Mouse (Mus musculus): ENCODE measurements around the gene Oip5. TPM values are rescaled to one million over a fixed set of nuclear protein-coding genes. Genes with fewer than 3 reads are reported as not detected.
"Not testable (repeated sequence)": the region's sequence is repeated elsewhere in the genome, so short reads cannot be mapped to it uniquely, and the experiment has no call there.

The Oip5 gene
- polyA plus RNA-seq, 1 experiment from 2014 or later, result 25.8 TPM

GRCm38 (mm10) chr2:119617841-119618198, 449 bp downstream of the Oip5 start:
- peaks cover 6% of the 10 kb centered on the region; the same call in 1 of the 2 replicates for H3K36me3 ChIP-seq (ENCODE audit: control insufficient read depth, insufficient read depth, low read length)
- H3K4me2 ChIP-seq (ENCODE audit: low read length), result peak overlapping the region; percentile 77
- no peak for DNase-seq (ENCODE audit: low spot score)
- H3K4me3 ChIP-seq (ENCODE audit: low read depth, low read length), result peak overlapping the region; percentile 88
- ATAC-seq (replicated peaks; ENCODE audit: low FRiP score, low TSS enrichment, low read depth), result no peak; the same call in 1 of the 2 replicates
- peak overlapping the region; percentile 63 for H3K9ac ChIP-seq (ENCODE audit: low read length)
- H3K27me3 ChIP-seq (replicated peaks; ENCODE audit: control insufficient read depth, insufficient read depth, low read length), result no peaks in the 10 kb centered on the region
- under 1% methylated on average over 13 of the region's 13 CpGs for WGBS
- peak overlapping the region; percentile 68 for H3K27ac ChIP-seq (ENCODE audit: low read depth)
- H3K9me3 ChIP-seq (ENCODE audit: control insufficient read depth, low read length), result no peaks in the 10 kb centered on the region
- peaks cover 20% of the 10 kb centered on the region; the same call in 1 of the 2 replicates for H3K4me1 ChIP-seq (replicated peaks; ENCODE audit: control insufficient read depth, insufficient read depth, low read length)

GRCm38 (mm10) chr2:119607023-119607422, 11.2 kb downstream of the Oip5 start:
- WGBS, result 88% methylated on average over 4 of the region's 4 CpGs
- Histone ChIP-seq H3K4me3 (ENCODE audit: low read depth, low read length) (no peak overlapping the region), H3K27me3 (replicated peaks; ENCODE audit: control insufficient read depth, insufficient read depth, low read length) (no peaks in the 10 kb centered on the region), H3K27ac (ENCODE audit: low read depth) (no peak overlapping the region), H3K9me3 (ENCODE audit: control insufficient read depth, low read length) (no peaks in the 10 kb centered on the region), H3K4me2 (ENCODE audit: low read length) (no peak overlapping the region), H3K36me3 (ENCODE audit: control insufficient read depth, insufficient read depth, low read length) (peaks cover 90% of the 10 kb centered on the region), H3K9ac (ENCODE audit: low read length) (no peak overlapping the region), H3K4me1 (replicated peaks; ENCODE audit: control insufficient read depth, insufficient read depth, low read length) (no peaks in the 10 kb centered on the region)
- ATAC-seq (replicated peaks; ENCODE audit: low FRiP score, low TSS enrichment, low read depth) (no peak), DNase-seq (ENCODE audit: low spot score) (no peak)

- H3K9ac ChIP-seq (ENCODE audit: low read length), result no peak overlapping the region
- no peaks in the 10 kb centered on the region for H3K4me1 ChIP-seq (replicated peaks; ENCODE audit: control insufficient read depth, insufficient read depth, low read length)
- no peak overlapping the region for H3K4me3 ChIP-seq (ENCODE audit: low read depth, low read length)
- H3K9me3 ChIP-seq (ENCODE audit: control insufficient read depth, low read length), result no peaks in the 10 kb centered on the region
- H3K27me3 ChIP-seq (replicated peaks; ENCODE audit: control insufficient read depth, insufficient read depth, low read length), result no peaks in the 10 kb centered on the region
- DNase-seq (ENCODE audit: low spot score) (no peak), ATAC-seq (replicated peaks; ENCODE audit: low FRiP score, low TSS enrichment, low read depth) (no peak)
- 85% methylated on average over 6 of the region's 6 CpGs for WGBS
- peaks cover 97% of the 10 kb centered on the region for H3K36me3 ChIP-seq (ENCODE audit: control insufficient read depth, insufficient read depth, low read length)
- H3K4me2 ChIP-seq (ENCODE audit: low read length), result no peak overlapping the region
- H3K27ac ChIP-seq (ENCODE audit: low read depth), result no peak overlapping the region
These were observed 12.8 kb downstream of the Oip5 start for GRCm38 (mm10) chr2:119605361-119605973.

DNA sequence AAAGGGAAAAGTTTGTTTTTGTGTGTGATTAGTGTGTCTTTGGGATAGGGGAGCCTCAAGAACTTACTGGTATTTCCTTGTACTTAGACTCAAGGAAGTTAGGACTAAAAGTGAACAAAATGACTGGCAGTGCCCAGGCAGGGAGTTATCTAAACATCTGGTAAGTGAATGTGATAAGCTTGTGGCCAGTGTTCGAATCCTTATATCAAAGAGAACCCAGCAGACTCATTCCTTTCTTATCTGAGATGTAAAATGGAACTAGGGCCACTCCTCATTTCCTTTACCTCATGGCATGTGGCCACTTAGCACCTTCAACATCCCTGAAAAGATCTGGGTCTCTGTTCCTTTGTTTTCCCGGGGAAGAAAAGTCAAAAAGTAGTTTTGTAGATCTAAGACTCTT, 14.4 kb downstream of the Oip5 start:
- H3K27me3 ChIP-seq (replicated peaks; ENCODE audit: control insufficient read depth, insufficient read depth, low read length), result no peaks in the 10 kb centered on the region
- H3K27ac ChIP-seq (ENCODE audit: low read depth), result no peak overlapping the region
- no peak for ATAC-seq (replicated peaks; ENCODE audit: low FRiP score, low TSS enrichment, low read depth)
- DNase-seq (ENCODE audit: low spot score), result no peak
- H3K9ac ChIP-seq (ENCODE audit: low read length), result no peak overlapping the region
- 72% methylated on average over 2 of the region's 2 CpGs for WGBS
- H3K9me3 ChIP-seq (ENCODE audit: control insufficient read depth, low read length), result no peaks in the 10 kb centered on the region
- H3K36me3 ChIP-seq (ENCODE audit: control insufficient read depth, insufficient read depth, low read length), result peaks cover 97% of the 10 kb centered on the region
- H3K4me1 ChIP-seq (replicated peaks; ENCODE audit: control insufficient read depth, insufficient read depth, low read length), result no peaks in the 10 kb centered on the region
- no peak overlapping the region for H3K4me3 ChIP-seq (ENCODE audit: low read depth, low read length)
- H3K4me2 ChIP-seq (ENCODE audit: low read length), result no peak overlapping the region

DNA sequence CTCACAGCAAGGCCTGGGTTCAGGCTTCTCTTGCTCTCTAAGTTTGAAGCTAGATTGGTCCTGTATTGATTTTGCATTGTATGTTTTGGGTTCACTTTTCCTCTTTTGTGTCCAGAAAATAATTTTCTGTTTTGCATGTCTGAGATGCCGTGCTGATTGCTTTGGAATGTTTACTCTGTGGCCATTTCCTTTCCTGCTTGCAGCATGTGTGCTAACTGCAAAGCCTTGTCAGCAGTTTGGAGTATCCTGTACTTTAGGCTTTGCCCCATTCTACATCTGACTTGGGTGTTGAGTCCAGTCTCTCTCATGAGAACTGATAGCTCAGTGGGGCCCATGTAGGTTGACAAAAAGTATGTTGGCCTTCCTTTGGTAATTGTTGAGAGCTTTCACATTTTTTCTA, 15.8 kb downstream of the Oip5 start:
- Histone ChIP-seq H3K9me3 (ENCODE audit: control insufficient read depth, low read length) (no peaks in the 10 kb centered on the region), H3K4me3 (ENCODE audit: low read depth, low read length) (no peak overlapping the region), H3K36me3 (ENCODE audit: control insufficient read depth, insufficient read depth, low read length) (peaks cover 96% of the 10 kb centered on the region), H3K27ac (ENCODE audit: low read depth) (no peak overlapping the region), H3K4me2 (ENCODE audit: low read length) (no peak overlapping the region), H3K9ac (ENCODE audit: low read length) (no peak overlapping the region), H3K4me1 (replicated peaks; ENCODE audit: control insufficient read depth, insufficient read depth, low read length) (no peaks in the 10 kb centered on the region), H3K27me3 (replicated peaks; ENCODE audit: control insufficient read depth, insufficient read depth, low read length) (no peaks in the 10 kb centered on the region)
- WGBS, result 39% methylated on average over 1 of the region's 1 CpGs
- no peak for DNase-seq (ENCODE audit: low spot score)
- no peak for ATAC-seq (replicated peaks; ENCODE audit: low FRiP score, low TSS enrichment, low read depth)

GRCm38 (mm10) chr2:119601575-119601974, 16.7 kb downstream of the Oip5 start:
- not testable (repeated sequence) for DNase-seq (ENCODE audit: low spot score); H3K9me3 ChIP-seq (ENCODE audit: control insufficient read depth, low read length); H3K27me3 ChIP-seq (replicated peaks; ENCODE audit: control insufficient read depth, insufficient read depth, low read length); H3K27ac ChIP-seq (ENCODE audit: low read depth); H3K9ac ChIP-seq (ENCODE audit: low read length); H3K4me2 ChIP-seq (ENCODE audit: low read length); ATAC-seq (replicated peaks; ENCODE audit: low FRiP score, low TSS enrichment, low read depth); H3K4me1 ChIP-seq (replicated peaks; ENCODE audit: control insufficient read depth, insufficient read depth, low read length); H3K4me3 ChIP-seq (ENCODE audit: low read depth, low read length)
- H3K36me3 ChIP-seq (ENCODE audit: control insufficient read depth, insufficient read depth, low read length), result peaks cover 96% of the 10 kb centered on the region
- WGBS, result 83% methylated on average over 3 of the region's 3 CpGs

- H3K4me2 ChIP-seq (ENCODE audit: low read length), result no peak overlapping the region
- H3K4me3 ChIP-seq (ENCODE audit: low read depth, low read length), result no peak overlapping the region
- no peaks in the 10 kb centered on the region for H3K9me3 ChIP-seq (ENCODE audit: control insufficient read depth, low read length)
- H3K27me3 ChIP-seq (replicated peaks; ENCODE audit: control insufficient read depth, insufficient read depth, low read length), result no peaks in the 10 kb centered on the region
- H3K9ac ChIP-seq (ENCODE audit: low read length), result no peak overlapping the region
- peaks cover 95% of the 10 kb centered on the region for H3K36me3 ChIP-seq (ENCODE audit: control insufficient read depth, insufficient read depth, low read length)
- DNase-seq (ENCODE audit: low spot score), result no peak
- H3K4me1 ChIP-seq (replicated peaks; ENCODE audit: control insufficient read depth, insufficient read depth, low read length), result no peaks in the 10 kb centered on the region
- WGBS, result 80% methylated on average over 4 of the region's 4 CpGs
- no peak overlapping the region for H3K27ac ChIP-seq (ENCODE audit: low read depth)
- no peak for ATAC-seq (replicated peaks; ENCODE audit: low FRiP score, low TSS enrichment, low read depth)
These were observed 17.2 kb downstream of the Oip5 start for GRCm38 (mm10) chr2:119601027-119601426.

- H3K4me3 ChIP-seq (ENCODE audit: low read depth, low read length), result no peak overlapping the region
- H3K27ac ChIP-seq (ENCODE audit: low read depth), result no peak overlapping the region
- no peaks in the 10 kb centered on the region for H3K27me3 ChIP-seq (replicated peaks; ENCODE audit: control insufficient read depth, insufficient read depth, low read length)
- ATAC-seq (replicated peaks; ENCODE audit: low FRiP score, low TSS enrichment, low read depth) (no peak), DNase-seq (ENCODE audit: low spot score) (no peak)
- no peak overlapping the region for H3K9ac ChIP-seq (ENCODE audit: low read length)
- H3K9me3 ChIP-seq (ENCODE audit: control insufficient read depth, low read length), result no peaks in the 10 kb centered on the region
- 89% methylated on average over 8 of the region's 8 CpGs for WGBS
- no peak overlapping the region for H3K4me2 ChIP-seq (ENCODE audit: low read length)
- peaks cover 9% of the 10 kb centered on the region for H3K4me1 ChIP-seq (replicated peaks; ENCODE audit: control insufficient read depth, insufficient read depth, low read length)
- H3K36me3 ChIP-seq (ENCODE audit: control insufficient read depth, insufficient read depth, low read length), result peaks cover 55% of the 10 kb centered on the region
These were observed 21.4 kb downstream of the Oip5 start for GRCm38 (mm10) chr2:119596781-119597330.

- Histone ChIP-seq H3K9ac (ENCODE audit: low read length) (peak overlapping the region; percentile 98), H3K27me3 (replicated peaks; ENCODE audit: control insufficient read depth, insufficient read depth, low read length) (no peaks in the 10 kb centered on the region), H3K9me3 (ENCODE audit: control insufficient read depth, low read length) (no peaks in the 10 kb centered on the region), H3K27ac (ENCODE audit: low read depth) (no peak overlapping the region), H3K4me1 (replicated peaks; ENCODE audit: control insufficient read depth, insufficient read depth, low read length) (peaks cover 9% of the 10 kb centered on the region), H3K4me3 (ENCODE audit: low read depth, low read length) (peak overlapping the region; percentile 99), H3K36me3 (ENCODE audit: control insufficient read depth, insufficient read depth, low read length) (peaks cover 40% of the 10 kb centered on the region), H3K4me2 (ENCODE audit: low read length) (peak overlapping the region; percentile 67)
- ATAC-seq (replicated peaks; ENCODE audit: low FRiP score, low TSS enrichment, low read depth) (no peak), DNase-seq (ENCODE audit: low spot score) (no peak)
- WGBS, result 37% methylated on average over 4 of the region's 4 CpGs
These were observed 23.0 kb downstream of the Oip5 start for GRCm38 (mm10) chr2:119595308-119595707.
